Mouse (Mus musculus) intestine, postnatal 0 days (tissue): Measurements from ENCODE around the gene Rhobtb3. TPM values are rescaled to one million over a fixed set of nuclear protein-coding genes. Genes with fewer than 3 reads are reported as not detected.

ENCODE experiments used
- ATAC-seq: fragments of 200-750 bp; cut with Nextera tagmentation; 2 replicates; pipeline ENCODE4 v1.8.0; 2017; ENCODE audit warnings: mild to moderate bottlenecking, moderate TSS enrichment, moderate library complexity
- H3K27ac ChIP-seq: fragments of 300-500 bp; sonication (generic); 2 replicates; pipeline ENCODE4 v1.5.1; 2014; ENCODE audit warnings: mild to moderate bottlenecking, low read depth, low read length, moderate library complexity
- H3K27me3 ChIP-seq: fragments of 300-500 bp; sonication (generic); replicated peaks from 2 replicates; pipeline ENCODE4 v1.6.1; 2014; ENCODE audit warnings: low read length, mixed read lengths; ENCODE audit not compliant: control insufficient read depth, insufficient read depth
- H3K36me3 ChIP-seq: fragments of 300-500 bp; sonication (generic); 2 replicates; pipeline ENCODE4 v1.6.1; 2014; ENCODE audit warnings: mild to moderate bottlenecking, moderate library complexity; ENCODE audit not compliant: control insufficient read depth, insufficient read depth
- H3K4me1 ChIP-seq: fragments of 300-500 bp; sonication (generic); replicated peaks from 2 replicates; pipeline ENCODE4 v1.6.1; 2014; ENCODE audit warnings: antibody characterized with exemption, low read length, mixed read lengths; ENCODE audit not compliant: control insufficient read depth, insufficient read depth
- H3K4me2 ChIP-seq: fragments of 300-500 bp; sonication (generic); replicated peaks from 2 replicates; pipeline ENCODE4 v1.6.1; 2014; ENCODE audit warnings: low read depth, mild to moderate bottlenecking, moderate library complexity
- H3K4me3 ChIP-seq: fragments of 300-500 bp; sonication (generic); 2 replicates; pipeline ENCODE4 v1.5.1; 2014; ENCODE audit warnings: low read depth, low read length
- H3K9ac ChIP-seq: fragments of 300-500 bp; sonication (generic); 2 replicates; pipeline ENCODE4 v1.6.1; 2014; ENCODE audit warnings: mild to moderate bottlenecking, low read depth, low read length
- H3K9me3 ChIP-seq: fragments of 300-500 bp; sonication (generic); 2 replicates; pipeline ENCODE4 v1.6.1; 2016; ENCODE audit warnings: mixed run types; ENCODE audit not compliant: control insufficient read depth
- CTCF ChIP-seq: sonication (generic); IDR thresholded peaks from 2 replicates; pipeline ENCODE4 v1.5.1; 2016; ENCODE audit warnings: low read depth, mild to moderate bottlenecking, control low read depth, antibody characterized with exemption, moderate library complexity
- WGBS: fragments of 180-500 bp; shearing (Covaris S2); extraction: QIAGEN DNeasy Blood & Tissue Kit; methylation state at CpG from one replicate; pipeline ENCODE4 v1.1.7; 2014; 5-methylcytosine and 5-hydroxymethylcytosine counted together
- polyA plus RNA-seq: library from polyadenylated mRNA; unstranded; fragments of >200 nt; fragmentation: Nextera tagmentation; extraction: Ambion mirVana; gene quantifications from 2 replicates; pipeline ENCODE4 v1.2.1, GENCODE M21; 2015

Rhobtb3 gene
- polyA plus RNA-seq, 1 experiment from 2014 or later, result 10.1 TPM

- TF ChIP-seq CTCF, result no peak
- Histone ChIP-seq H3K9ac (no peak overlapping the region), H3K27ac (peak overlapping the region; percentile 83), H3K4me1 (0 out of 2 replicates have a peak, but pooled peaks cover 5% of the 10 kb centered on the region), H3K4me3 (no peak overlapping the region), H3K4me2 (peak overlapping the region; percentile 66), H3K36me3 (peaks cover 18% of the 10 kb centered on the region), H3K9me3 (no peaks in the 10 kb centered on the region), H3K27me3 (no peaks in the 10 kb centered on the region)
- 83% methylated on average over 2 of the region's 2 CpGs for WGBS
- ATAC-seq, result no peak
Observed at GRCm38 (mm10) chr13:75844833-75845518, 98.7 kb downstream of the Rhobtb3 start.

- H3K4me1 ChIP-seq, result peaks cover 10% of the 10 kb centered on the region; the same call in 1 of the 2 replicates
- WGBS, result 30% methylated on average over 8 of the region's 8 CpGs
- no peak overlapping the region for H3K9ac ChIP-seq
- peaks cover 18% of the 10 kb centered on the region for H3K36me3 ChIP-seq
- no peak for TF ChIP-seq CTCF
- H3K4me3 ChIP-seq, result no peak overlapping the region
- H3K9me3 ChIP-seq, result no peaks in the 10 kb centered on the region
- ATAC-seq, result peak; percentile 31
- peak overlapping the region; percentile 83 for H3K27ac ChIP-seq
- no peaks in the 10 kb centered on the region for H3K27me3 ChIP-seq
- H3K4me2 ChIP-seq, result peak overlapping the region; percentile 66
Observed at GRCm38 (mm10) chr13:75843993-75844683, 99.6 kb downstream of the Rhobtb3 start.

GRCm38 (mm10) chr13:75843331-75843730 lies 100.4 kb downstream of the Rhobtb3 start:
- WGBS, result 64% methylated on average over 5 of the region's 5 CpGs
- Histone ChIP-seq H3K27me3 (no peaks in the 10 kb centered on the region), H3K4me1 (peaks cover 11% of the 10 kb centered on the region; the same call in 1 of the 2 replicates), H3K9me3 (no peaks in the 10 kb centered on the region), H3K36me3 (peaks cover 14% of the 10 kb centered on the region), H3K4me3 (no peak overlapping the region), H3K4me2 (peak overlapping the region; percentile 66), H3K9ac (no peak overlapping the region), H3K27ac (peak overlapping the region; percentile 83; the same call in 1 of the 2 replicates)
- ATAC-seq, result no peak; the same call in 1 of the 2 replicates
- no peak for TF ChIP-seq CTCF

- no peaks in the 10 kb centered on the region for H3K27me3 ChIP-seq
- H3K9ac ChIP-seq, result peak overlapping the region; percentile 58
- peaks cover 12% of the 10 kb centered on the region for H3K4me1 ChIP-seq
- 50% methylated on average over 3 of the region's 3 CpGs for WGBS
- peak overlapping the region; percentile 66 for H3K4me2 ChIP-seq
- no peak for TF ChIP-seq CTCF
- H3K9me3 ChIP-seq, result no peaks in the 10 kb centered on the region
- no peaks in the 10 kb centered on the region for H3K36me3 ChIP-seq
- peak overlapping the region; percentile 60 for H3K4me3 ChIP-seq
- peak overlapping the region; percentile 79; the same call in 1 of the 2 replicates for H3K27ac ChIP-seq
- 0 out of 2 replicates have a peak, but pooled peaks have one; percentile 15 for ATAC-seq
Observed at GRCm38 (mm10) chr13:75841950-75842349, 101.8 kb downstream of the Rhobtb3 start.

GRCm38 (mm10) chr13:75840752-75841285 lies 102.9 kb downstream of the Rhobtb3 start:
- Histone ChIP-seq H3K9me3 (no peaks in the 10 kb centered on the region), H3K4me3 (peak overlapping the region; percentile 60), H3K27me3 (no peaks in the 10 kb centered on the region), H3K36me3 (no peaks in the 10 kb centered on the region), H3K9ac (peak overlapping the region; percentile 58), H3K27ac (peak overlapping the region; percentile 79), H3K4me1 (peaks cover 15% of the 10 kb centered on the region), H3K4me2 (peak overlapping the region; percentile 66)
- no peak for TF ChIP-seq CTCF
- WGBS, result 16% methylated on average over 6 of the region's 6 CpGs
- no peak for ATAC-seq
